Mouse (Mus musculus) MEL (cell line): ENCODE data around the gene Iqsec1.

ENCODE experiments used
- BHLHE40 ChIP-seq: IDR thresholded peaks from 2 replicates; pipeline ENCODE4 v1.6.1; 2012; ENCODE audit warnings: low read depth, mild to moderate bottlenecking, inconsistent platforms, low read length, improper control_type of control experiment, borderline replicate concordance
- CHD1 ChIP-seq: IDR thresholded peaks from 2 replicates; pipeline ENCODE4 v1.6.1; 2012; ENCODE audit warnings: low read depth, mild to moderate bottlenecking, inconsistent platforms, low read length, improper control_type of control experiment
- CTCF ChIP-seq, 3 experiments: IDR thresholded peaks in 2 of 3; conservative IDR thresholded peaks in 1 of 3; 2 replicates each; pipeline ENCODE4 v1.5.1; 2011 to 2012; ENCODE audit warnings: low read length in 3 of 3, low read depth in 2 of 3, mild to moderate bottlenecking in 2 of 3, improper control_type of control experiment in 1 of 3, inconsistent platforms in 1 of 3, mixed read lengths in 1 of 3, moderate library complexity in 1 of 3; ENCODE audit not compliant: control insufficient read depth in 1 of 3, insufficient read depth in 1 of 3, poor library complexity in 1 of 3, severe bottlenecking in 1 of 3
- E2F4 ChIP-seq: IDR thresholded peaks from 2 replicates; pipeline ENCODE4 v1.6.1; 2011; ENCODE audit warnings: low read depth, low read length, improper control_type of control experiment, borderline replicate concordance
- ELF1 ChIP-seq: IDR thresholded peaks from 2 replicates; pipeline ENCODE4 v1.6.1; 2014; ENCODE audit warnings: low read depth, mild to moderate bottlenecking, inconsistent platforms, low read length, improper control_type of control experiment, moderate library complexity
- GABPA ChIP-seq: IDR thresholded peaks from 2 replicates; pipeline ENCODE4 v1.6.1; 2012; ENCODE audit warnings: low read depth, mild to moderate bottlenecking, inconsistent platforms, low read length, improper control_type of control experiment, moderate library complexity
- MAFK ChIP-seq: IDR thresholded peaks from 2 replicates; pipeline ENCODE4 v1.6.1; 2011; ENCODE audit warnings: low read depth, mild to moderate bottlenecking, low read length, improper control_type of control experiment, borderline replicate concordance
- MAX ChIP-seq: IDR thresholded peaks from 2 replicates; pipeline ENCODE4 v1.6.1; 2011; ENCODE audit warnings: low read length, improper control_type of control experiment
- POLR2A ChIP-seq, 2 experiments: IDR thresholded peaks; 2 replicates each; pipeline ENCODE4 v1.6.1; 2011 to 2012; ENCODE audit warnings: low read length in 2 of 2, mild to moderate bottlenecking in 2 of 2, control low read depth in 1 of 2, improper control_type of control experiment in 1 of 2, low read depth in 1 of 2, moderate library complexity in 1 of 2; ENCODE audit not compliant: control insufficient read depth in 1 of 2, insufficient read depth in 1 of 2, poor library complexity in 1 of 2
- POLR2AphosphoS5 ChIP-seq: IDR thresholded peaks from 2 replicates; pipeline ENCODE4 v1.6.1; 2012; ENCODE audit warnings: low read depth, borderline replicate concordance, mild to moderate bottlenecking, inconsistent platforms, low read length, moderate library complexity, mixed read lengths
- RAD21 ChIP-seq: IDR thresholded peaks from 2 replicates; pipeline ENCODE4 v1.6.1; 2011; ENCODE audit warnings: mild to moderate bottlenecking, low read depth, low read length, improper control_type of control experiment
- USF1 ChIP-seq: IDR thresholded peaks from 2 replicates; pipeline ENCODE4 v1.6.1; 2014; ENCODE audit warnings: low read depth, mild to moderate bottlenecking, inconsistent platforms, low read length, improper control_type of control experiment, moderate library complexity

DNA sequence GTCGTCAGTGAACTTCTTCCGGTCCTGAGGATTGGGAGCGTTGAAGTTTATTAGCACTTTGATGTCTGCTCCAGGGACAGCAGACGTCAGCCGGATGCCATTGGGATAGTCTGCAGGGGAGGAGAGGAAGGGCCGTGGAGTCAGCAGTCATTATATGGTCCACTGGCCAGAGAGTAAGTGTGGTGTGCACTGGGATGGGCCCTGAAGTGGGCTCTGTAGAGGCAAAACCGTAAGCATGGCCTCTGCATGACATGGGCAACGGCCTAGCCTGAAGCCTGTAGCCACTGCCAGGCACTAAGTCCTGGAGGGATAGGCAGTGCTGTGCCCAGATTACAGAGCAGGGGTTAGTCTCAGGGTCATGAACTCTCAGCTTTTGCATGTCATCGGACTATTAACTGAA, 319.8 kb downstream of the Iqsec1 start:
- no peak for TF ChIP-seq E2F4
- TF ChIP-seq RAD21 = no peak
- TF ChIP-seq ELF1 = no peak
- no peak for TF ChIP-seq GABPA
- TF ChIP-seq MAX = no peak
- no peak for TF ChIP-seq MAFK
- no peak for TF ChIP-seq CTCF (IDR thresholded peaks at IDR 0.05 in 2 of 3, conservative IDR thresholded peaks at IDR 0.05 in 1 of 3; ENCODE audit: control insufficient read depth in 1 of 3, insufficient read depth in 1 of 3, low read depth in 2 of 3, low read length in 3 of 3, poor library complexity in 1 of 3, severe bottlenecking in 1 of 3)
- TF ChIP-seq BHLHE40 = no peak
- no peak for TF ChIP-seq POLR2A (IDR thresholded peaks at IDR 0.05; ENCODE audit: control insufficient read depth in 1 of 2, insufficient read depth in 1 of 2, low read depth in 1 of 2, low read length in 2 of 2, poor library complexity in 1 of 2)
- TF ChIP-seq POLR2AphosphoS5 = no peak
- no peak for TF ChIP-seq USF1
- TF ChIP-seq CHD1 = no peak
